Mouse (Mus musculus): ENCODE measurements around the gene Nfkbib. TPM values are rescaled to one million over a fixed set of nuclear protein-coding genes. Genes with fewer than 3 reads are reported as not detected.

Gene Nfkbib
- polyA plus RNA-seq, 1 experiment from 2014 or later, result 42.2 TPM

- H3K36me3 ChIP-seq (ENCODE audit: insufficient read depth, low read length), result peaks cover 44% of the 10 kb centered on the region
- TF ChIP-seq CTCF (IDR thresholded peaks at IDR 0.05; ENCODE audit: low read depth), result no peak
- peak overlapping the region; percentile 75 for H3K4me2 ChIP-seq (ENCODE audit: low read length)
- WGBS, result 50% methylated on average over 4 of the region's 4 CpGs
- H3K9me3 ChIP-seq (replicated peaks; ENCODE audit: low read length), result no peaks in the 10 kb centered on the region
- peak overlapping the region; percentile 83 for H3K4me3 ChIP-seq (replicated peaks; ENCODE audit: low read depth, low read length)
- peaks cover 13% of the 10 kb centered on the region for H3K4me1 ChIP-seq (replicated peaks; ENCODE audit: insufficient read depth, low read length)
- H3K27me3 ChIP-seq (ENCODE audit: insufficient read depth, low read length), result no peaks in the 10 kb centered on the region
- ATAC-seq (replicated peaks; ENCODE audit: low FRiP score, low read depth) (no peak), DNase-seq (ENCODE audit: low spot score) (no peak)
- peak overlapping the region; percentile 99 for H3K9ac ChIP-seq (ENCODE audit: low read depth, low read length)
- peak overlapping the region; percentile 3; the same call in 1 of the 2 replicates for H3K27ac ChIP-seq
Observed at GRCm38 (mm10) chr7:28812436-28812835, 45.1 kb upstream of the Nfkbib start.

DNA sequence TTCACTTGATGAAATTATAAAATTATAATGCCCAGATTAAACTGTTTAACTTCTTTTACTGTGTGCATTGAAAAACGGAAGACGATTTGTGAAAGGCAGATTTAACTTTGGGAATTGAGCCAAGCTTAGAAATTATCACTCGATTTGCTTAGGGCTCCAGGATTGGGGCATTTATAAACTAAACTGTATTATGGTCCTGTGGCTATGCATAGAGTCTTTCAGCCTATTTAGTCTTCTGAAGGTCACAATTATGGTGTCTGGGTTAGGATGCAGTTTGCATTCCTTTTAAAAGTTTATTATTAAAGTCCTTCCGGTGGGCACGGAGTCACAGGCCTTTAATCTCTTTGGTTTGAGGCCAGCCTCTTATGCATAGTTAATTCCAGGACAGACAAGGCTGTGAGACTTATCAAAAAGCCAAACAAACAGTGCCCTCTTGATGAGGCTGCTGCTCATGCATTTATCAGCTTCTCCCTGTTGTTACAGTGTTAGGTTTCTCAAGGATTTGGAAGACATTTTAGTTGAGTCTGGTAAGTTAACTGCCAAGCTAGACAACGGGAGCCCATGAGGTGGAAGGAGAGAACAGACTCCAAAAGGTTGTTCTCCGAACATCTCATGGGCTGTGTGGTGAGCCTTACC lies 44.4 kb upstream of the Nfkbib start:
- H3K9me3 ChIP-seq (replicated peaks; ENCODE audit: low read length), result no peaks in the 10 kb centered on the region
- peaks cover 38% of the 10 kb centered on the region for H3K36me3 ChIP-seq (ENCODE audit: insufficient read depth, low read length)
- no peaks in the 10 kb centered on the region for H3K27me3 ChIP-seq (ENCODE audit: insufficient read depth, low read length)
- H3K9ac ChIP-seq (ENCODE audit: low read depth, low read length), result peak overlapping the region; percentile 99
- no peak for DNase-seq (ENCODE audit: low spot score)
- ATAC-seq (replicated peaks; ENCODE audit: low FRiP score, low read depth), result no peak
- no peak for TF ChIP-seq CTCF (IDR thresholded peaks at IDR 0.05; ENCODE audit: low read depth)
- WGBS, result under 1% methylated on average over 7 of the region's 7 CpGs
- peak overlapping the region; percentile 75 for H3K4me2 ChIP-seq (ENCODE audit: low read length)
- peaks cover 13% of the 10 kb centered on the region for H3K4me1 ChIP-seq (replicated peaks; ENCODE audit: insufficient read depth, low read length)
- peak overlapping the region; percentile 98; the same call in 1 of the 2 replicates for H3K27ac ChIP-seq
- peak overlapping the region; percentile 83 for H3K4me3 ChIP-seq (replicated peaks; ENCODE audit: low read depth, low read length)

DNA sequence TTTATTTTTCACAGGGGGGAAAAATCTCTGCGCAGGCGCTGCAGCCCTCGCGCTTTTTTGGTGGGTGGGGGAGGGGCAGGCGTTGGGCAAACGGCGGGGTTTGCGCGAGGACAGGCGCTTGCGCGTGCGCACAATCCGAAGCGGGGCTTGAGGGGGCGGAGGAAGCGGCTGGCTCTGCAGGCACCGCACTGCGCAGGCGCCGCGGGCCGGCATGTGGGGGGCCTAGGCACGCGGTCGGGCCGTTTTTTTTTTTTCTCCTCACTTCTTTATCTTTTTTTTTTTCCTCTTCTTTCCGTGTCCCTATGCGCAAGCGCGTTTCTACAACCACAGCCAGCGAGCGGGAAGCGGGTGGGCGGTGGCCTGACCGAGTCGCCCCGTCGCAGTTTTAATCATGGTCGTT lies 43.9 kb upstream of the Nfkbib start:
- H3K36me3 ChIP-seq (ENCODE audit: insufficient read depth, low read length), result peaks cover 34% of the 10 kb centered on the region
- H3K4me2 ChIP-seq (ENCODE audit: low read length), result peak overlapping the region; percentile 75
- 0% methylated on average over 39 of the region's 40 CpGs for WGBS
- H3K27ac ChIP-seq, result peak overlapping the region; percentile 98
- DNase-seq (ENCODE audit: low spot score) (peak; percentile 97), ATAC-seq (replicated peaks; ENCODE audit: low FRiP score, low read depth) (no peak)
- H3K4me3 ChIP-seq (replicated peaks; ENCODE audit: low read depth, low read length), result peak overlapping the region; percentile 83
- H3K9ac ChIP-seq (ENCODE audit: low read depth, low read length), result peak overlapping the region; percentile 99
- H3K27me3 ChIP-seq (ENCODE audit: insufficient read depth, low read length), result no peaks in the 10 kb centered on the region
- H3K9me3 ChIP-seq (replicated peaks; ENCODE audit: low read length), result no peaks in the 10 kb centered on the region
- no peak for TF ChIP-seq CTCF (IDR thresholded peaks at IDR 0.05; ENCODE audit: low read depth)
- peaks cover 13% of the 10 kb centered on the region for H3K4me1 ChIP-seq (replicated peaks; ENCODE audit: insufficient read depth, low read length)

DNA sequence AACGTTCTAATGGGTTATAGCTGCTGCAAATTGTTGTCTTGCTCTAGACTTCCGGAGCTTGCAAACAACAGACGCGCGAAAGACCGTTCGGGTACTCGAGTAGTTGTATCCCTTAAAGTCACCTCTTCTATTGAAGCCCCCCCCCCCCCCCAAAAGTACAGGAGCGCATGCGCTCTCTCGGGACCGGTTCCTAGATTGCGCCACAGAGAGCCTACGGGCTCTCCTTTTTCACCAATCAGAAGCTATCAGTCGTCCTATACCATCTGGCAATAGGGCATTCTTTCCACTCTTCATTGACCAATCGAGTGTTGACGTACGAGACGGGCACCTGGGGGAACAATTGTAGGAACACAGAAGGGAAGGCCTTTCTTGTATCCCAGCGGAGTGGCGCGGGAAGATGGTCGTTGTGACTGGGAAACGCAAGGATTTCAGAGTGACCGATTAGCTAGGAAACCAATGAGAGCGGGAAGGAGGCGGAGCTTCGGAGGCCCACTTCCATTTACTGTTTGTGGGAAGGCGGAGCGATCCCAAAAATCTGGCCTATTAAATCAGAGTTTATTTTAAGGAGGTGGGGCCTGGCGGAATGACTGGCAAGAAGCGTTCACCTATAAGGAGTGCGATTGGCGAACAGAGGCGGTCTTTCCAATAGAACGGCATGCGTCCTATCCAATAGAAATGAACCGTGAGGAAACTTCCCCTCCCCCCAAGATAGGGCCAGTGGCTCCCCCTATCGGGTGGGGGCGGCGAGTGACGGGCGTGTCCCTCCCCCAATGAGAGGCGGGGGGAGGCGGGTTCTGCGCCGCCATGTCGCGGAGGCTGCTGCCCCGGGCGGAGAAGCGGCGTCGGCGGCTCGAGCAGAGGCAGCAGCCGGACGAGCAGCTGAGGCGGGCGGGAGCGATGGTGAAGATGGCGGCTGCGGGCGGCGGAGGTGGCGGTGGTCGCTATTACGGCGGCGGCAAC lies 43.1 kb upstream of the Nfkbib start:
- no peaks in the 10 kb centered on the region for H3K27me3 ChIP-seq (ENCODE audit: insufficient read depth, low read length)
- peaks cover 13% of the 10 kb centered on the region for H3K4me1 ChIP-seq (replicated peaks; ENCODE audit: insufficient read depth, low read length)
- H3K36me3 ChIP-seq (ENCODE audit: insufficient read depth, low read length), result peaks cover 25% of the 10 kb centered on the region
- WGBS, result under 1% methylated on average over 69 of the region's 70 CpGs
- H3K4me2 ChIP-seq (ENCODE audit: low read length), result peak overlapping the region; percentile 86
- peak overlapping the region; percentile 99 for H3K9ac ChIP-seq (ENCODE audit: low read depth, low read length)
- DNase-seq (ENCODE audit: low spot score) (peak; percentile 100), ATAC-seq (replicated peaks; ENCODE audit: low FRiP score, low read depth) (peak; percentile 91)
- TF ChIP-seq CTCF (IDR thresholded peaks at IDR 0.05; ENCODE audit: low read depth), result peak; percentile 65
- H3K27ac ChIP-seq, result peak overlapping the region; percentile 100
- H3K9me3 ChIP-seq (replicated peaks; ENCODE audit: low read length), result no peaks in the 10 kb centered on the region
- peak overlapping the region; percentile 85 for H3K4me3 ChIP-seq (replicated peaks; ENCODE audit: low read depth, low read length)

DNA sequence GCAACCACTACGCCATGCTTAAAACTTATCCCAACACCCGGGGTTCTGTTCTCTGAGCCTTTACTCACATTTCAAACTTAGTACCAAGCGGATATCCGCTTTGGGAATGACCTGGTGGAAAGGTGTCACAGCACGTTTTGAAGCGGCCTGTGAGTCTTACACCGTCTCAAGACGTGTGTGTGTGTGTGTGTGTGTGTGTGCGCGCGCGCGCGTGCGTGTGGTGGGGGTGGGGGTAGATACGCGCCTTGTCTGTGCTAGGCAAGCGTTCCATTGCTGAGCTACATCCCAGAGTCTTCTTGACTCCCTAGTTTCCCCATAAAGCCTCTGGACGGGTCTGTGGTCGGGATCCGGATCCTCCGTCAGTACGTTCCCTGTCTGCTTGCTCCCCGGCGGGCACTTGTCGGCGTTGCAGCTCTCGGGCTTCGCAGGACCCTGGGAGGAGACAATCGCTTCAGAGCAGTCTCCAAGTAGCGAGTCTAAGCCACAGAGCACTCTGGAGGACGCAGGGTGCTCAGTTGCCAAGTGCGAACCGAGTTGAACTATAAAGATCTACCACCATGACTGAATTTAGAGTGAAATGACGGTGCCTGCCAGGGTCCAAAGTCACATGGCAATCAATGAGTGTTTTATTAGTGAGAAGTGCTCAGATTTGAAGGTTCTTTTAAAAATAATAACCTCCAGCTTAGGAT lies 42.2 kb upstream of the Nfkbib start:
- no peak; the same call in 1 of the 2 replicates for TF ChIP-seq CTCF (IDR thresholded peaks at IDR 0.05; ENCODE audit: low read depth)
- WGBS, result under 1% methylated on average over 35 of the region's 35 CpGs

DNA sequence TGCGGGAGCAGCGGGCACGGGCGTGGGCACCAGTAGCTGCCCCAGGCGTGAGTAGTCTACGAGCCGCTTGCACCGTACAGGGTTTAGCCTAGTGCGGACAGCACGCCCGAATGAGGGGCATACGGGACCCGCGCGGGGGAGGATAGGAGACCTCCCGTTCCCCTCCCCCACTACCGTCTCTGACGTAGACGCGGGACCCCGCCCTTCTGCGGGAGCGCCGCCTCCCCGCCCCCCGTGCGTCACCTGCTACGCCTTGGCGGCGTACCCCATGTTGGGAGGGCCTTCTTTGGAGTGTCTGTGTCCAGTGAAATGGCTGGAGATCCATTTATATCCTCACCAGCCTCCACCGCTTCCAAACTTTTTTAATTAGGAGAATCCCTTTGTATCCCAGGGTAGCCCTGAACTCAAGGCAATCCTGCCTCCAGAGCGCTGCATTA lies 41.7 kb upstream of the Nfkbib start:
- Histone ChIP-seq H3K4me3 (replicated peaks; ENCODE audit: low read depth, low read length) (peak overlapping the region; percentile 85), H3K4me2 (ENCODE audit: low read length) (peak overlapping the region; percentile 86), H3K36me3 (ENCODE audit: insufficient read depth, low read length) (peaks cover 12% of the 10 kb centered on the region), H3K27ac (peak overlapping the region; percentile 100), H3K27me3 (ENCODE audit: insufficient read depth, low read length) (no peaks in the 10 kb centered on the region), H3K9ac (ENCODE audit: low read depth, low read length) (peak overlapping the region; percentile 94), H3K4me1 (replicated peaks; ENCODE audit: insufficient read depth, low read length) (peaks cover 21% of the 10 kb centered on the region), H3K9me3 (replicated peaks; ENCODE audit: low read length) (no peaks in the 10 kb centered on the region)
- no peak for TF ChIP-seq CTCF (IDR thresholded peaks at IDR 0.05; ENCODE audit: low read depth)
- peak; percentile 95 for DNase-seq (ENCODE audit: low spot score)
- peak; percentile 55 for ATAC-seq (replicated peaks; ENCODE audit: low FRiP score, low read depth)
- WGBS, result under 1% methylated on average over 29 of the region's 32 CpGs

More for the DNA sequence above, 42.2 kb upstream of the Nfkbib start:
- Histone ChIP-seq H3K9me3 (replicated peaks; ENCODE audit: low read length) (no peaks in the 10 kb centered on the region), H3K36me3 (ENCODE audit: insufficient read depth, low read length) (peaks cover 18% of the 10 kb centered on the region), H3K9ac (ENCODE audit: low read depth, low read length) (peak overlapping the region; percentile 94), H3K4me1 (replicated peaks; ENCODE audit: insufficient read depth, low read length) (peaks cover 16% of the 10 kb centered on the region), H3K27me3 (ENCODE audit: insufficient read depth, low read length) (no peaks in the 10 kb centered on the region), H3K4me3 (replicated peaks; ENCODE audit: low read depth, low read length) (peak overlapping the region; percentile 85), H3K4me2 (ENCODE audit: low read length) (peak overlapping the region; percentile 86), H3K27ac (peak overlapping the region; percentile 100)
- DNase-seq (ENCODE audit: low spot score) (peak; percentile 66), ATAC-seq (replicated peaks; ENCODE audit: low FRiP score, low read depth) (peak; percentile 15; the same call in 1 of the 2 replicates)
